Mouse (Mus musculus): Measurements from ENCODE around the gene Mrpl40.

DNA sequence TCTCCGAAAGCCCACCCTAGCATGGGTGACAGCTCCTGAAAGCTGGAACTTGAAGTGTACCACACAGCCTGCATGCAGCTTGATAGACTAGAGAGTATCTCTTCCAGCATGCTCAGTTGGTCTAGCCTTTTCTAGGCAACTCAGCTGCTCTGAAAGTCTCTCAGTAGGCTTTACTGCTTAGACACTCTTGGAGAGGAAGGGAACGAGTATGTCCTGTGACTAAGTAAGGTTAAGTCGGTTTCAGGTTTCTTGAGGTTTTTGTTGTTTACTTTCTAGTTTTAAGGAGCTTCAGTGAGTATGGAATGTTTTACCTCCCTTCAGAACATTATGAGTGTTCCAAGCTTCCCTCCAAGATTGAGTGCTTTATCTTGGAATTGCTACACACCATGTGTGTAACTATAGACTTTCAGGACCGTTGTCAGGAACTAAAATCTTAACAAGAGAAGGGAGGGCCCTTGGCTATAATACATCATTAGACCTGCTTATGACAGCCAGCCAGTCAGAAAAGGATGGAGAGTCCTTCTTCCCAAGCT is 17.2 kb upstream of the Mrpl40 start:
- TF ChIP-seq CTCF (IDR thresholded peaks at IDR 0.05; ENCODE audit: low read depth) (no peak), EP300 (IDR thresholded peaks at IDR 0.05; ENCODE audit: low read depth) (no peak)
